Mouse (Mus musculus) cerebellum, adult 9-10 months (tissue): ENCODE data around the gene Far2.

Source experiments
- DNase-seq: peaks from one replicate; pipeline ENCODE4 v3.0.0; 2022

The Far2 gene

DNA sequence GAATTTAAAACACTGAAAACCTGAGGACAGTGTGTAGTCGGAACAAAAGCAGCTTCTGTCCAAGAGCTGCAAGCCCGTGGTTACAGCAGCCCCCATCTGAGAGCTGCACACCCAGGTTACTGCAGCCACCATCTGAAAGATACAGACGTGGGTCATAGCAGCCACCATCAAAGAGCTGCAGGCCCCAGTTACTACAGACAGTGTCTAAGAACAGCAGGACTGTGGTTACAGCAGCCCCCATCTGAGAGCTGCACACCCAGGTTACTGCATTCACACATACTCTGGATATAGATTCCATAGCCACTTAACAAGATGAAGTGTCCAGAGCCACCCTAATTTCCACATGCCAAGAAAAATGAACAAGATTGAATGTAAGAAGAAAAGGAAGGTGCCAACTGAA is 180.5 kb downstream of the Far2 start:
- DNase-seq = no peak
